Mouse (Mus musculus) ES-E14 (cell line): Measurements from ENCODE around the gene 5031439G07Rik.

Experiments
- HCFC1 ChIP-seq: IDR thresholded peaks from 2 replicates; pipeline ENCODE4 v1.6.1; 2012; ENCODE audit warnings: low read length, inconsistent platforms, borderline replicate concordance; ENCODE audit not compliant: insufficient read depth
- MAFK ChIP-seq: IDR thresholded peaks from 2 replicates; pipeline ENCODE4 v1.6.1; 2014; ENCODE audit warnings: mild to moderate bottlenecking, low read depth, low read length, inconsistent platforms; ENCODE audit not compliant: insufficient read depth
- ZC3H11A ChIP-seq: IDR thresholded peaks from 2 replicates; pipeline ENCODE4 v1.6.1; 2012; ENCODE audit warnings: low read depth, mild to moderate bottlenecking, inconsistent platforms, low read length, borderline replicate concordance

- TF ChIP-seq HCFC1, result no peak
- TF ChIP-seq ZC3H11A, result no peak
- no peak for TF ChIP-seq MAFK
Measured at GRCm38 (mm10) chr15:84898077-84898476, 90.3 kb downstream of the 5031439G07Rik start.
